Mouse (Mus musculus) small intestine, adult 10 weeks (tissue): Measurements from ENCODE around the gene Lgalsl. TPM values are rescaled to one million over a fixed set of nuclear protein-coding genes. Genes with fewer than 3 reads are reported as not detected.

Experiments used
- polyA plus RNA-seq: library from polyadenylated mRNA; stranded (reverse); fragments of 350-450 nt; fragmentation: Illumina TruSeq; extraction: RNeasy Lipid Tissue Mini Kit (QIAGEN cat#74804); gene quantifications from one replicate; pipeline ENCODE4 v1.2.3, GENCODE M21; 2014; ENCODE audit warnings: low replicate concordance

The Lgalsl gene
- polyA plus RNA-seq = 61.2 TPM

GRCm38 (mm10) chr11:20830686-20831505, at the start of gene Lgalsl:
Gene Lgalsl (minus strand): TSS chr11:20831056.

Other genes starting within 250 kb of the Lgalsl start
- 111 TPM for gene Aftph, start 89.5 kb downstream of the Lgalsl start, polyA plus RNA-seq